Mouse (Mus musculus): Measurements from ENCODE around the gene Gm3194. TPM values are rescaled to one million over a fixed set of nuclear protein-coding genes. Genes with fewer than 3 reads are reported as not detected.
"Not testable (repeated sequence)": the region's sequence is repeated elsewhere in the genome, so short reads cannot be mapped to it uniquely, and the experiment has no call there.

Gm3194 gene
- 1.2 and 2.1 TPM in 2 replicates for total RNA-seq (2014; rRNA removed)
- polyA plus RNA-seq (2015; fragmentation: Nextera tagmentation; extraction: Ambion mirVana) = 2.2 and 2.3 TPM in 2 replicates

DNA sequence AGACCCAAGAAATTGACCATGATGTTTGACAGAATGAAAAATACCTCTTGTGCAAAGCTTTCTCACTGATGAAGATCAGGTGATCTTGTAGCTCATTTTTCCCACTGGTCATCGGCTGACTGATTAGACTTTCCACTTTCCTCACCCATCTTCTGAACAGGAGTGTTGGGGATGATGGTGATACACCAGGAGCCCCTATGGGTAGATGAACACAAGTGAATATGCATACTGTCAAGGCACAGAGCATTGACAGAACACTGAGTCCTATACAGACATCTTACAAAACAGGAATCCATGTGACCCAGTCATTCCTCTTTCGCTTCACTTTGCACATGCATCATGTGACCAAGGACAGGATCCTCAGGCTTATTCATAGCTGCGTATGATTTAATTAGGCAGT lies at the start of gene Gm3194:
Gene Gm3194 (minus strand): TSS at position 101 of the 400 bp plus-strand sequence.
- not testable (repeated sequence) for H3K4me3 ChIP-seq (ENCODE audit: low read length); H3K27ac ChIP-seq; H3K27me3 ChIP-seq (ENCODE audit: insufficient read depth, low read length); H3K4me1 ChIP-seq (ENCODE audit: insufficient read depth, low read length); H3K36me3 ChIP-seq (ENCODE audit: insufficient read depth, low read length); H3K9ac ChIP-seq (replicated peaks; ENCODE audit: low read length); H3K9me3 ChIP-seq (ENCODE audit: low read length); H3K4me2 ChIP-seq (ENCODE audit: low read depth, low read length); ATAC-seq; DNase-seq (ENCODE audit: low spot score)
- WGBS = no CpG with 5 or more reads among the region's 3 CpGs

DNA sequence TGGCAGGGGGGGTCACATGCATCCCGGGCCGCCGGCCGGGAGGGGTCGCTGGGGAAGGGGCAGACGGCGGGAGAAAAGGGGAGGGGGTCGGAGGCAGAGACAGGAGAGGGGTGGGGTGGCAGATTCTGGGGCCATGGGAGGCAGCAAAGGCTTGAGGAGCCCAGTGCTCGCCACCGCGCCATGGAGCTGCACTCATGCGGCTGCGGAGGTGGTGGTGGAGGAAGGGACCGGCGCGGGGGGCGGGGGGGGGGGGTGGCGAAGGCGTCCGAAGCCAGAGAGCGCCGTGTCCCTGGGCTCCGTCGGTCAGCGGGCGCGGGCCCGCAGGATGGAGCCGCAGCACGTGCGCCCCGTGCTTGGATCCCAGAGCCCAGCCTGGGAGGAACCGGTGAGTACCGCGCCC lies 46.1 kb upstream of the Gm3194 start, which contains the start of gene Gm3488:
Gene Gm3488 (plus strand): TSS at position 301 of the 400 bp plus-strand sequence.
- H3K9me3 ChIP-seq (ENCODE audit: low read length); H3K27me3 ChIP-seq (ENCODE audit: insufficient read depth, low read length); H3K4me2 ChIP-seq (ENCODE audit: low read depth, low read length); ATAC-seq; H3K4me3 ChIP-seq (ENCODE audit: low read length); DNase-seq (ENCODE audit: low spot score); H3K9ac ChIP-seq (replicated peaks; ENCODE audit: low read length); H3K27ac ChIP-seq; H3K4me1 ChIP-seq (ENCODE audit: insufficient read depth, low read length); H3K36me3 ChIP-seq (ENCODE audit: insufficient read depth, low read length): not testable (repeated sequence)
- no CpG with 5 or more reads among the region's 35 CpGs for WGBS

DNA sequence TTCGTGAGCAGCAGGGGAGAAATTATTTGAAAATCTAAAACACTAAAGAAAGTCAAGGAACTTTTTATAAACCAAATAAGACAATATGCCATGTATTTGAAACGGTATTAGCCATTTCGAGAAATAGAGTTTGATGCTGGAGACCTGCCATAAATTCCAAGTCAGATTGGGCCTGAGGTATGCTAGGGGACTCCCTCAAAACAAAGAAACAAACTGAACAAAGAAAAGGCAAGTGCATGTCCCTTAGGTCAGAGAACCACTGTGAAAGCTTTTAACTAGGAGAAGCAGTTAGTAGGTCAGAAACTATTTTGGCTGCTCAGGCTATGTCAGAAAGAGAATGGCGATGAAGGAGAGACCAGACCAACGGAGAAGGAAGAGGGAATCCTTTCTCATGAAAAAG lies 28.6 kb upstream of the Gm3194 start, which contains the start of gene Gm3187:
Gene Gm3187 (plus strand): TSS at position 301 of the 400 bp plus-strand sequence.
- not testable (repeated sequence) for H3K4me1 ChIP-seq (ENCODE audit: insufficient read depth, low read length); DNase-seq (ENCODE audit: low spot score); H3K4me2 ChIP-seq (ENCODE audit: low read depth, low read length); H3K9ac ChIP-seq (replicated peaks; ENCODE audit: low read length); H3K27ac ChIP-seq; H3K36me3 ChIP-seq (ENCODE audit: insufficient read depth, low read length); ATAC-seq; H3K9me3 ChIP-seq (ENCODE audit: low read length); H3K27me3 ChIP-seq (ENCODE audit: insufficient read depth, low read length); H3K4me3 ChIP-seq (ENCODE audit: low read length)
- 88% methylated on average over 4 of the region's 5 CpGs for WGBS

DNA sequence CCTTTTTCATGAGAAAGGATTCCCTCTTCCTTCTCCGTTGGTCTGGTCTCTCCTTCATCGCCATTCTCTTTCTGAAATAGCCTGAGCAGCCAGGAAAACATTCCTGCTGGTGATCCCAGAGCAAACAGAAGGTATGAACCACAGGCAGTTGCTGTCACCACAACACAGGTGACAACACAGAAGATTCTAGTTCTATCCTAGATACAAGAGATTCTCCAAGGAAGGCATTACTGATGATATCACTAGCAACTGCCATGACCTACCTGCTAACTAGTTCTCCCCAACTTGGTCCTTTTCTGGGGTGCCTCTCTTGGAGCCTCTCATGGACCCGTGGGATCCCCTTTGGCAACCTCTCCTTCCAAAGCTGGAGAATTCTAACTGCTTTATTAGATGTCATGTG lies 22.5 kb upstream of the Gm3194 start, which contains the start of gene Gm8246:
Gene Gm8246 (minus strand): TSS at position 101 of the 400 bp plus-strand sequence.
- no CpG with 5 or more reads among the region's 3 CpGs for WGBS
- not testable (repeated sequence) for H3K4me1 ChIP-seq (ENCODE audit: insufficient read depth, low read length); H3K9me3 ChIP-seq (ENCODE audit: low read length); H3K27me3 ChIP-seq (ENCODE audit: insufficient read depth, low read length); DNase-seq (ENCODE audit: low spot score); ATAC-seq; H3K4me2 ChIP-seq (ENCODE audit: low read depth, low read length); H3K36me3 ChIP-seq (ENCODE audit: insufficient read depth, low read length); H3K4me3 ChIP-seq (ENCODE audit: low read length); H3K27ac ChIP-seq; H3K9ac ChIP-seq (replicated peaks; ENCODE audit: low read length)

DNA sequence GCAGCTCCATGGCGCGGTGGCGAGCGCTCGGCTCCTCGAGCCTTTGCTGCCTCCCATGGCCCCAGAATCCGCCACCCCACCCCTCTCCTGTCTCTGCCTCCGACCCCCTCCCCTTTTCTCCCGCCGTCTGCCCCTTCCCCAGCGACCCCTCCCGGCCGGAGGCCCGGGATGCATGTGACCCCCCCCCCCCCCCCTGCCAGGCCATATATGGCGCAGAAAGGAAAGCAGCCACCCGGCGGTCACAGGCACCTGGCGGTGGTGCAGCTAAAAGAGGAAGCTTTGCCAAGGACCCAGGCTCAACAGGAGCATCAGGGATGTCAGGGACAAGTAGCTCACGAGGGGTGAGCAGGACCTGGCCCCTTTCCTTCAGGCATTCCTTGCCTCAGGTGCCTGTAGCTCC lies 5.2 kb upstream of the Gm3194 start:
- H3K27ac ChIP-seq; H3K9ac ChIP-seq (replicated peaks; ENCODE audit: low read length); H3K4me2 ChIP-seq (ENCODE audit: low read depth, low read length); H3K4me3 ChIP-seq (ENCODE audit: low read length); H3K36me3 ChIP-seq (ENCODE audit: insufficient read depth, low read length); H3K27me3 ChIP-seq (ENCODE audit: insufficient read depth, low read length); DNase-seq (ENCODE audit: low spot score); H3K9me3 ChIP-seq (ENCODE audit: low read length); H3K4me1 ChIP-seq (ENCODE audit: insufficient read depth, low read length): not testable (repeated sequence)
- ATAC-seq = peak; percentile 67; the same call in 1 of the 2 replicates
- no CpG with 5 or more reads among the region's 19 CpGs for whole genome bisulfite sequencing

DNA sequence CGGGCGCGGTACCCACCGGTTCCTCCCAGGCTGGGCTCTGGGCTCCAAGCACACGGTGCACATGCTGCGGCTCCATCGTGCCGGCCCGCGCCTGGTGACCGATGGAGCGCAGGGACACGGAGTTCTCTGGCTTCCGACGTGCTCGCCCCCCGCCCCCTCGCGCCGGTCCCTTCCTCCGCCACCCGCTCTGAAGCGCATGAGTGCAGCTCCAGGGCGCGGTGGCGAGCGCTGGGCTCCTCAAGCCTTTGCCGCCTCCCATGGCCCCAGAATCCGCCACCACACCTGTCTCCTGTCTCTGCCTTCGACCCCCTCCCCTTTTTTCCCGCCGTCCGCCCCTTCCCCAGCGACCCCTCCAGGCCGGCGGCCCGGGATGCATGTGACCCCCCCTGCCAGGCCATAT lies 66.3 kb downstream of the Gm3194 start, which contains the start of gene Gm3500:
Gene Gm3500 (minus strand): TSS at position 101 of the 400 bp plus-strand sequence.
- H3K36me3 ChIP-seq (ENCODE audit: insufficient read depth, low read length); H3K4me3 ChIP-seq (ENCODE audit: low read length); DNase-seq (ENCODE audit: low spot score); H3K9me3 ChIP-seq (ENCODE audit: low read length); H3K9ac ChIP-seq (replicated peaks; ENCODE audit: low read length); H3K27ac ChIP-seq; H3K4me1 ChIP-seq (ENCODE audit: insufficient read depth, low read length); H3K27me3 ChIP-seq (ENCODE audit: insufficient read depth, low read length); ATAC-seq; H3K4me2 ChIP-seq (ENCODE audit: low read depth, low read length): not testable (repeated sequence)
- no CpG with 5 or more reads among the region's 37 CpGs for WGBS

Other genes with a start within 250 kb of the Gm3194 start
- gene Gm3526, start 194.9 kb downstream of the Gm3194 start, total RNA-seq (2014; rRNA removed) = not detected in 2 replicates
- gene Gm3526, start 194.9 kb downstream of the Gm3194 start, polyA plus RNA-seq (2015; fragmentation: Nextera tagmentation; extraction: Ambion mirVana) = not detected in 2 replicates
- not detected in 2 replicates for gene Gm3542, start 120.5 kb downstream of the Gm3194 start, total RNA-seq (2014; rRNA removed)
- not detected in 2 replicates for gene Gm3542, start 120.5 kb downstream of the Gm3194 start, polyA plus RNA-seq (2015; fragmentation: Nextera tagmentation; extraction: Ambion mirVana)
- 1.4 and 2.4 TPM in 2 replicates for gene Gm3500, start 66.4 kb downstream of the Gm3194 start, total RNA-seq (2014; rRNA removed)
- gene Gm3500, start 66.4 kb downstream of the Gm3194 start, polyA plus RNA-seq (2015; fragmentation: Nextera tagmentation; extraction: Ambion mirVana) = 1.8 and 2.5 TPM in 2 replicates
- gene Gm8246, start 22.4 kb upstream of the Gm3194 start, total RNA-seq (2014; rRNA removed) = not detected in 2 replicates
- not detected in 2 replicates for gene Gm8246, start 22.4 kb upstream of the Gm3194 start, polyA plus RNA-seq (2015; fragmentation: Nextera tagmentation; extraction: Ambion mirVana)
- not detected in 2 replicates for gene Gm3187, start 28.7 kb upstream of the Gm3194 start, total RNA-seq (2014; rRNA removed)
- gene Gm3187, start 28.7 kb upstream of the Gm3194 start, polyA plus RNA-seq (2015; fragmentation: Nextera tagmentation; extraction: Ambion mirVana) = 0.11 TPM in 1 of 2 replicates, not detected in the other
- 8.0 and 10.6 TPM in 2 replicates for gene Gm3488, start 46.2 kb upstream of the Gm3194 start, total RNA-seq (2014; rRNA removed)
- gene Gm3488, start 46.2 kb upstream of the Gm3194 start, polyA plus RNA-seq (2015; fragmentation: Nextera tagmentation; extraction: Ambion mirVana) = 14.2 and 17.1 TPM in 2 replicates
- not detected in 2 replicates for gene Gm3532, start 83.0 kb upstream of the Gm3194 start, total RNA-seq (2014; rRNA removed)
- gene Gm3532, start 83.0 kb upstream of the Gm3194 start, polyA plus RNA-seq (2015; fragmentation: Nextera tagmentation; extraction: Ambion mirVana) = not detected in 2 replicates
- gene Gm8265, start 177.6 kb upstream of the Gm3194 start, total RNA-seq (2014; rRNA removed) = not detected in 2 replicates
- gene Gm8265, start 177.6 kb upstream of the Gm3194 start, polyA plus RNA-seq (2015; fragmentation: Nextera tagmentation; extraction: Ambion mirVana) = not detected in 2 replicates
- gene Gm9603, start 232.0 kb upstream of the Gm3194 start, total RNA-seq (2014; rRNA removed) = not detected in 2 replicates
- gene Gm9603, start 232.0 kb upstream of the Gm3194 start, polyA plus RNA-seq (2015; fragmentation: Nextera tagmentation; extraction: Ambion mirVana) = not detected in 2 replicates